Comparison of ENCODE assay signal across 8 mouse cellular contexts in the genomic region with DNA sequence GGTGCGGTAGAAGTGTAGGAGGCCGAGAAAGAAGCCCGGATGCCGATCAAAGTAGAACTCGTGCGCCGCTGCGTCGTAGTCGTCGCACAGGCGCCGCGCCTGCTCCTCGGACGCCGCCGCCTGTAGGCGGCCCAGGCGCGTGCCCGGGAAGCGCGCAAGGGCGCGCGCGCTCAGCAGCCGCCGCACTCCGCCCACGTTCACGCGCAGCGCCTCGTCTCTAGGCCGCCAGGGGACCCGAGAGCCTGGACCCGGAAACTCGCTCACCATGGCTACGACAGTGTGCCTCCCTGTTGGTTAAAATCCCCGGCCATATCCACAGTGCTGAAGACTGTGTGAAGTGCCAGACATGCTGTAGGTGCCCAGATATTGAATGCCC. TPM values are rescaled to one million over a fixed set of nuclear protein-coding genes. Genes with fewer than 3 reads are reported as not detected.
DNase-seq lines count a peak whose midpoint lies in the region; ATAC-seq and TF ChIP-seq lines count a peak whose summit lies in the region.

No protein-coding gene starts in this region.

- H3K27ac ChIP-seq in kidney, embryonic 16.5 days (ENCODE audit: low read length): no peak overlapping the region
- no peak overlapping the region for H3K27ac ChIP-seq in ES-E14 (ENCODE audit: insufficient read depth, low read depth, low read length, poor library complexity, severe bottlenecking)
- no peak overlapping the region for H3K27ac ChIP-seq in forebrain, embryonic 13.5 days
- H3K27ac ChIP-seq in limb, embryonic 13.5 days: no peak overlapping the region

- H3K36me3 ChIP-seq in kidney, embryonic 16.5 days (ENCODE audit: insufficient read depth, low read length): no peaks in the 10 kb centered on the region
- H3K36me3 ChIP-seq in ES-E14 (ENCODE audit: control insufficient read depth, insufficient read depth, low read length, poor library complexity, severe bottlenecking): no peaks in the 10 kb centered on the region
- H3K36me3 ChIP-seq in forebrain, embryonic 13.5 days (ENCODE audit: poor library complexity, severe bottlenecking): no peaks in the 10 kb centered on the region
- H3K36me3 ChIP-seq in limb, embryonic 13.5 days: 0 out of 2 replicates have a peak, but pooled peaks cover 3% of the 10 kb centered on the region

- WGBS in kidney, embryonic 16.5 days: 6% methylated on average over 42 of the region's 42 CpGs
- 12% methylated on average over 42 of the region's 42 CpGs for WGBS in forebrain, embryonic 13.5 days
- WGBS in limb, embryonic 13.5 days: 11% methylated on average over 42 of the region's 42 CpGs

- peak overlapping the region; percentile 56 for H3K4me2 ChIP-seq in kidney, embryonic 16.5 days (replicated peaks; ENCODE audit: low read depth, low read length)
- peak overlapping the region; percentile 55 for H3K4me2 ChIP-seq in forebrain, embryonic 13.5 days
- H3K4me2 ChIP-seq in limb, embryonic 13.5 days (replicated peaks): peak overlapping the region; percentile 74

- no peaks in the 10 kb centered on the region for H3K9me3 ChIP-seq in kidney, embryonic 16.5 days (ENCODE audit: low read length)
- H3K9me3 ChIP-seq in ES-E14 (ENCODE audit: control insufficient read depth, insufficient read depth, low read depth, low read length): no peaks in the 10 kb centered on the region
- H3K9me3 ChIP-seq in forebrain, embryonic 13.5 days (replicated peaks): no peaks in the 10 kb centered on the region
- H3K9me3 ChIP-seq in limb, embryonic 13.5 days: 0 out of 2 replicates have a peak, but pooled peaks cover 3% of the 10 kb centered on the region

- H3K4me1 ChIP-seq in kidney, embryonic 16.5 days (ENCODE audit: insufficient read depth, low read length): peaks cover 15% of the 10 kb centered on the region
- H3K4me1 ChIP-seq in ES-E14 (ENCODE audit: control insufficient read depth in 2 of 2, insufficient read depth in 2 of 2, low read length in 2 of 2, poor library complexity in 1 of 2): 0 out of 4 replicates have a peak, but pooled peaks cover 0 to 3% of the 10 kb centered on the region in 2 experiments
- peaks cover 28% of the 10 kb centered on the region for H3K4me1 ChIP-seq in forebrain, embryonic 13.5 days
- H3K4me1 ChIP-seq in limb, embryonic 13.5 days: peaks cover 34% of the 10 kb centered on the region

- in situ Hi-C loops in ES-E14 (cut with MboI; ENCODE audit: low sequenced_read_pairs in 2 of 2, unreplicated experiment in 2 of 2): no loop called here

- H3K4me3 ChIP-seq in kidney, embryonic 16.5 days (ENCODE audit: low read length): peak overlapping the region; percentile 34
- peak overlapping the region; percentile 29 to 48; a peak in 3 of 4 replicates for H3K4me3 ChIP-seq in ES-E14 (ENCODE audit: insufficient read depth in 1 of 2, low read depth in 1 of 2, low read length in 2 of 2, poor library complexity in 1 of 2, severe bottlenecking in 1 of 2)
- H3K4me3 ChIP-seq in forebrain, embryonic 13.5 days: peak overlapping the region; percentile 35
- peak overlapping the region; percentile 48 for H3K4me3 ChIP-seq in limb, embryonic 13.5 days

- ATAC-seq in kidney, embryonic 16.5 days (ENCODE audit: low FRiP score, low TSS enrichment): no peak
- ATAC-seq in forebrain, embryonic 13.5 days: peak; percentile 63
- ATAC-seq in limb, embryonic 13.5 days (ENCODE audit: low FRiP score, low read depth): peak; percentile 62; the same call in 1 of the 2 replicates

- peaks cover 64% of the 10 kb centered on the region for H3K27me3 ChIP-seq in kidney, embryonic 16.5 days (ENCODE audit: insufficient read depth, low read length)
- peaks cover 81% of the 10 kb centered on the region for H3K27me3 ChIP-seq in forebrain, embryonic 13.5 days
- H3K27me3 ChIP-seq in limb, embryonic 13.5 days: peaks cover 88% of the 10 kb centered on the region

- no peak overlapping the region; the same call in 1 of the 2 replicates for H3K9ac ChIP-seq in kidney, embryonic 16.5 days (replicated peaks; ENCODE audit: low read length)
- H3K9ac ChIP-seq in ES-E14 (ENCODE audit: insufficient read depth, low read depth, low read length, poor library complexity, severe bottlenecking): peak overlapping the region; percentile 4; the same call in 1 of the 2 replicates
- H3K9ac ChIP-seq in forebrain, embryonic 13.5 days: no peak overlapping the region
- peak overlapping the region; percentile 53 for H3K9ac ChIP-seq in limb, embryonic 13.5 days

- DNase-seq in kidney, adult 9 months: no peak
- DNase-seq in ES-E14 (ENCODE audit: low read depth, low spot score): peak; percentile 22
- DNase-seq in right cerebral cortex, postnatal 14 days: peak; percentile 61
- DNase-seq in yolk sac, embryonic 10.5 days (ENCODE audit: low spot score): no peak
- no peak for DNase-seq in spleen, postnatal 14 days (ENCODE audit: low spot score in 2 of 2)

TF ChIP-seq in ES-E14, 5 proteins besides CTCF, POLR2A, EP300 and RAD21:
- TF ChIP-seq MAFK (IDR thresholded peaks at IDR 0.05; ENCODE audit: insufficient read depth, low read depth, low read length) (no peak), ZC3H11A (IDR thresholded peaks at IDR 0.05; ENCODE audit: borderline replicate concordance, low read depth, low read length) (no peak)
TF ChIP-seq in ES-E14: peak in this region for 0.

RNA-seq across cellular contexts. Expression of gene Kcns1, which starts 2.4 kb away (rescaled TPM):
- polyA plus RNA-seq in kidney, embryonic 16.5 days (2015; fragmentation: Nextera tagmentation; extraction: Ambion mirVana): 0.21 and 0.25 TPM in 2 replicates
- 0.80 and 0.90 TPM in 2 replicates for total RNA-seq in ES-E14 (2012; rRNA removed)
- 0.14 TPM in 1 of 2 replicates, not detected in the other for polyA plus RNA-seq in forebrain, embryonic 13.5 days (2015; fragmentation: Nextera tagmentation; extraction: Ambion mirVana)
- 2.5 and 2.8 TPM in 2 replicates for polyA plus RNA-seq in limb, embryonic 13.5 days (2015; fragmentation: Nextera tagmentation; extraction: Ambion mirVana)

RNA-seq across cellular contexts. Expression of gene Wfdc5, which starts 14.0 kb away (rescaled TPM):
- not detected in 2 replicates for polyA plus RNA-seq in kidney, embryonic 16.5 days (2015; fragmentation: Nextera tagmentation; extraction: Ambion mirVana)
- not detected in 2 replicates for total RNA-seq in ES-E14 (2012; rRNA removed)
- polyA plus RNA-seq in forebrain, embryonic 13.5 days (2015; fragmentation: Nextera tagmentation; extraction: Ambion mirVana): not detected in 2 replicates
- not detected in 2 replicates for polyA plus RNA-seq in limb, embryonic 13.5 days (2015; fragmentation: Nextera tagmentation; extraction: Ambion mirVana)

RNA-seq across cellular contexts. Expression of gene Wfdc12, which starts 21.8 kb away (rescaled TPM):
- not detected in 2 replicates for polyA plus RNA-seq in kidney, embryonic 16.5 days (2015; fragmentation: Nextera tagmentation; extraction: Ambion mirVana)
- total RNA-seq in ES-E14 (2012; rRNA removed): not detected in 2 replicates
- not detected in 2 replicates for polyA plus RNA-seq in forebrain, embryonic 13.5 days (2015; fragmentation: Nextera tagmentation; extraction: Ambion mirVana)
- 0.51 TPM in 1 of 2 replicates, not detected in the other for polyA plus RNA-seq in limb, embryonic 13.5 days (2015; fragmentation: Nextera tagmentation; extraction: Ambion mirVana)

RNA-seq across cellular contexts. Expression of gene Wfdc15a, which starts 31.4 kb away (rescaled TPM):
- not detected in 2 replicates for polyA plus RNA-seq in kidney, embryonic 16.5 days (2015; fragmentation: Nextera tagmentation; extraction: Ambion mirVana)
- 4.4 and 11.9 TPM in 2 replicates for total RNA-seq in ES-E14 (2012; rRNA removed)
- polyA plus RNA-seq in forebrain, embryonic 13.5 days (2015; fragmentation: Nextera tagmentation; extraction: Ambion mirVana): not detected in 2 replicates
- not detected in 2 replicates for polyA plus RNA-seq in limb, embryonic 13.5 days (2015; fragmentation: Nextera tagmentation; extraction: Ambion mirVana)

RNA-seq across cellular contexts. Expression of gene Wfdc15b, which starts 52.9 kb away (rescaled TPM):
- polyA plus RNA-seq in kidney, embryonic 16.5 days (2015; fragmentation: Nextera tagmentation; extraction: Ambion mirVana): 98.1 and 100 TPM in 2 replicates
- not detected in 2 replicates for total RNA-seq in ES-E14 (2012; rRNA removed)
- not detected in 2 replicates for polyA plus RNA-seq in forebrain, embryonic 13.5 days (2015; fragmentation: Nextera tagmentation; extraction: Ambion mirVana)
- not detected in 2 replicates for polyA plus RNA-seq in limb, embryonic 13.5 days (2015; fragmentation: Nextera tagmentation; extraction: Ambion mirVana)

Comparison
In these comparisons a context has a peak if more than half of its experiments do, and no peak if none do; other contexts are left out.
1. H3K9ac ChIP-seq: peak in ES-E14 (single experiment) and limb, embryonic 13.5 days (single experiment); none in kidney, embryonic 16.5 days (single experiment) and forebrain, embryonic 13.5 days (single experiment).
2. DNase-seq: peak in ES-E14 (single experiment) and right cerebral cortex, postnatal 14 days (single experiment); none in kidney, adult 9 months (single experiment), yolk sac, embryonic 10.5 days (single experiment) and spleen, postnatal 14 days (0 of 2).
3. Peak in every context shown above with its lines, with median percentiles within 50 percentile points of each other: H3K4me2 ChIP-seq and H3K4me3 ChIP-seq.